Mouse (Mus musculus) CD4-positive, CD25-positive, alpha-beta regulatory T cell (primary cell): ENCODE measurements around the gene Sly. TPM values are rescaled to one million over a fixed set of nuclear protein-coding genes. Genes with fewer than 3 reads are reported as not detected.

Experiments used
- polyA plus RNA-seq: library from polyadenylated mRNA; unstranded; fragments of 100-300 nt; shearing (Covaris generic); gene quantifications from one replicate; pipeline ENCODE4 v1.2.1, GENCODE M21; 2017

Sly gene
- not detected for polyA plus RNA-seq

GRCm38 (mm10) chrY:57186888-57187287 lies at the start of gene Sly:
Gene Sly, plus strand, starts transcription at chrY:57187188.

